Mouse (Mus musculus): ENCODE data around the gene Rbm19.

DNA sequence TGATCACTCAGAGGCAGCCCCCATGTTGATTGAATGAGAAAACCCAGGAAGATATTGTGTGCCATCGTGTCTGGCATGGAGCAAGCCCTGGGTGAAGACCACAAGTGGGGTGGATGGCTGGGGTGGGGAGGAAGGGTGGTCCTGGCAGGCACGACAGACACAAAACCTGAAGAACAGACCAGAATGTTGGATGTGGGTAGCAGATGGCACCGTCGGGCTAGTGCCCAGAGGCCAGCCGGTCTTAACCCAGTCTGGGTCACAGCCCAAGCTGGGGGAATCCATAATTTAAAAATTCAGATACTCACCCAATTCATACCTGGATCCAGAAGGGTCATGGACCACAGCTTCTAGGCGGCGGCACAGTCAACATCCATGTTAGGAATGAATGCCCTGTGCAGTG lies 123.8 kb downstream of the Rbm19 start:
- no peak for TF ChIP-seq CTCF (IDR thresholded peaks at IDR 0.05; ENCODE audit: low read depth, low read length)
- no peak for TF ChIP-seq POLR2A (IDR thresholded peaks at IDR 0.05; ENCODE audit: extremely low read depth, insufficient read depth, low read length)
